Mouse (Mus musculus) liver, postnatal 0 days (tissue): ENCODE measurements at regions not wholly inside any gene's neighbourhood (a gene's known extent, or its start where the extent isn't known, plus 50 kb on each side); places are given as distances from the start of the nearest gene placed in this dataset.

Experiments used
- CTCF ChIP-seq: sonication (generic); IDR thresholded peaks from 2 replicates; pipeline ENCODE4 v1.5.1; 2016; ENCODE audit warnings: antibody characterized with exemption, low read depth
- EP300 ChIP-seq: IDR thresholded peaks from 2 replicates; pipeline ENCODE4 v1.6.1; 2016; ENCODE audit warnings: antibody characterized with exemption, low read depth, mild to moderate bottlenecking

DNA sequence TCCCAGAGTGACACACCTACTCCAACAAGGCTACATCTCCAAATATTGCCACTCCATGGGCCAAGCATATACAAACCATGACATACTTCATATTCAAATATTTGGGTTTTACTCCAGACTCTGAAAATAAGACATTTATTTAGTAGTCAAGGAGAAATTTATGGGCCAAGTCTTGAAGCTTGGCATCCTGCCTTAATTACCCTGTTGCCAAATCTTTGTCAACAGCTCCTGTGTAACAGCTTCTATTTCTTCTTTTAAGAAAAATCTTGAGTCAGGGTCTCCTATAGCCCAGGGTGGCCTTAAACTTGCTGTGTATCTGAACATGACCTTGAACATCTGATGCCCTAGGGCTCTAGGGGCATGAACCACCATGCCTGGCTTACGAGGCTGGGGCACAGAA is 138.5 kb upstream of the Psmd7 start:
- no peak for TF ChIP-seq CTCF
- no peak for TF ChIP-seq EP300
